Mouse (Mus musculus) CD8-positive naive resting alpha-beta T cell, adult 57 days (primary cell): ENCODE results near the gene 1700057G04Rik. TPM values are rescaled to one million over a fixed set of nuclear protein-coding genes. Genes with fewer than 3 reads are reported as not detected.

Source experiments
- total RNA-seq: library from RNA; stranded (reverse); gene quantifications from one replicate; pipeline ENCODE4 v1.2.4, GENCODE M21; 2023

Gene 1700057G04Rik
- total RNA-seq, result not detected

DNA sequence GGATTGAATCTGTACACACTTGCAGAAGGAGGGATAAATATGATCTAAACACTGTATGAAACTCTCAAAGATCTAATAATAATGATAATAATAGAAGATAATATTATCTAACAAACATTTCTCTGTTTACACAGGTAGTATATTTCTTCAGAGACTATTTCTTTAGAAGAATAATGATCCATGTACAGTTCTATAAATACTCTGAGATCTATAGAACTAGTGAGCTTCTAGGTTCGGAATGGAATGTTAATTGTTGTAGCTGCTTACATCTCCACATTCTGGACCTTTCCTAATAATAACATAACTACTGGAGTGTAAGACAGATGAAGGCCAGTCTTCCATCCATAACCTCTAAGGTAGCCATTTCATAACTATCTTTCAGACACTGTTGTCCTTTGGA is at the start of gene 1700057G04Rik:
TSS of gene 1700057G04Rik (plus strand) at position 301 of the 400 bp plus-strand sequence.

DNA sequence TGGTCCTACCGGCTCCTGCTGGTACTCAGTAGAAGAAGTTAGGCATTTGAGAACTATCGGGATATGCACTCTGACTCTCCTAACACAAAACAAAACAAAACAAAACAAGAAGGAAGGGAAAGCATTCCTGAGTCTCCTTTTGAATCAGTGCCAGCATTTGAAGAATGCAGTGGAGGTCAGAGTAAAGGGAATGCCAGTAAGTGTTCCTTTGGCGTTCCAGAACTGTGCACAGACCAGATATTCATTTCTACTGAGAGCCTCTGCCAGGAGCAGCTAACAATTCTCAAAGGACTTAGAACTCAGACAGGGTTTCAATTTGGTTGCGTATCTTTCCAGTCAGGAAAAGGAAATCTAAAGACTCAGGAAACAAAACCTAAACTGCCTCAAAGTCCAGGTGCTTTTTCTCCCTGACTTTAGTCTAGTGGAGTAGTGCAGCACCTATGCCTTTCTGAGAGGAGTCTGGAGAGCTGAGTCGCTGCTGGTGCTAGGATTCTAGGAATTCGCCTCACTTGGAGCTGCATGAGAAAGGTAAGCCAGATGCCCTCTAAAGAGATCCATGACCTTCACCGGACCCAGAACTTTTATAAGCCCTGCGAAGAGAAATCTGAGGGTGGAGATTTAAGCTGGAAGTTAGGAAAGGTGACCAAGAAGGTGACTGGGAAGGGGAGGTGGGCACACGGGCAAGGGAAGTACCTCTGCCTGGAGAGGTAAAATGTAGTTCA is 33.5 kb upstream of the 1700057G04Rik start, which contains the start of gene Plscr2:
TSS of gene Plscr2 (plus strand) at position 117 of the 722 bp plus-strand sequence.

Other genes starting within 250 kb of the 1700057G04Rik start
- gene Plscr5, start 116.4 kb upstream of the 1700057G04Rik start, total RNA-seq, result not detected
- 1.3 TPM for gene Plscr1, start 59.6 kb upstream of the 1700057G04Rik start, total RNA-seq
- gene Plscr2, start 33.8 kb upstream of the 1700057G04Rik start, total RNA-seq, result not detected
- gene Plscr4, start 148.0 kb downstream of the 1700057G04Rik start, total RNA-seq, result 0.21 TPM
- 1.2 TPM for gene Plod2, start 232.8 kb downstream of the 1700057G04Rik start, total RNA-seq